Mouse (Mus musculus) heart, adult 2 months (tissue): ENCODE measurements around the gene Ap5z1.

ENCODE experiments used
- EP300 ChIP-seq: fragments of 200-500 bp; IDR thresholded peaks from 2 replicates; pipeline ENCODE4 v1.6.1; 2011; ENCODE audit warnings: low read depth, low read length, control low read depth; ENCODE audit not compliant: insufficient read depth
- POLR2A ChIP-seq: fragments of 200-500 bp; IDR thresholded peaks from 2 replicates; pipeline ENCODE4 v1.6.1; 2011; ENCODE audit warnings: mild to moderate bottlenecking, low read depth, low read length, control low read depth; ENCODE audit not compliant: insufficient read depth

- no peak for TF ChIP-seq POLR2A
- TF ChIP-seq EP300, result no peak
Observed at GRCm38 (mm10) chr5:142512112-142512511, 48.4 kb downstream of the Ap5z1 start.
